Mouse (Mus musculus) cerebellum, adult 18-20 months (tissue): Measurements from ENCODE around the gene Olfr27.

Experiments used
- DNase-seq, 2 experiments: peaks; one replicate each; pipeline ENCODE4 v3.0.0; 2021

The Olfr27 gene

DNA sequence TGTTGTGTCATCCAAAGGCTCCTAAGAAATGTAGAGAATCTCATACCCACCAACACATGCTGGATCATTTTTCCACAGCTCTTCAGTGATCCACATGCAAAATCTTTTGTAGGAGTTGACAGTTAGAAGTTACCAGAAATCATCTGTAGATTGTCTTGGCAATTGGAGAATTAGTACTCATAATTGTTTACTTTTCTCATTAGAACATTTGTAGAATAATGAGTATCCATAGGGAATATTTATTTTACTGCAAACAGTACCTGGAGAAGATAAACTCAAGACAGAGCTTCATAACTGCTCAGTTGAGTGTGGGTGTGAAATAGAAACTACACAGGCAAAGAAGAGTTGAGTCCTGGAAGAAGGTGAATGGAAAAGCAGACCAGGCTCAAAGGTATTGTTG is at the start of gene Olfr27:
Gene Olfr27, plus strand, starts transcription at position 301 of the 400 bp plus-strand sequence.
- DNase-seq = no peak

DNA sequence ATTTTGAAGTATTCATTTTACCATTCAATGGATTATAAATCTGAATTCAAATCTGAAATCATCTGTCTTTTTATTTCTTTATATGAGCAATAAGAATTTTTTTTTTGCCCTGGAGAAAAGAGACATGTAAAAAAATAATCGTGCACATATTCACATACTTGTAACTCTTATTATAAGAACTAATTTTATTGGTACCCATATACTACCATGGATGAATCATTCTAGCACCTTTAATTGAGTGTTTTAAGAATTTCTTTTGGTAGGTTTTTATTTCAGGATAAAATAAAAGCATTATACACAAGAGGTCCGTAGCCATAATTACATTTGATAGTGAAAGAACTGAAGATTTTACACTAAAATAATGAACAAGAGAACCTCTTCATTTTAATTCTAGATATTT is 49.1 kb upstream of the Olfr27 start, which contains the start of gene Olfr938:
Gene Olfr938, minus strand, starts transcription at position 101 of the 400 bp plus-strand sequence.
- DNase-seq = no peak

GRCm38 (mm10) chr9:39127326-39127725 is 605 bp upstream of the Olfr27 start:
- no peak for DNase-seq

GRCm38 (mm10) chr9:39152401-39152800 is 24.5 kb downstream of the Olfr27 start:
- no peak for DNase-seq

- DNase-seq = no peak
These were observed 38.1 kb downstream of the Olfr27 start, which contains the start of gene Olfr943 for GRCm38 (mm10) chr9:39166004-39166403. Olfr943 (plus strand) TSS chr9:39166304.
